Mouse (Mus musculus) spleen, adult 18-20 months (tissue): ENCODE measurements at regions not wholly inside any gene's neighbourhood (a gene's known extent, or its start where the extent isn't known, plus 50 kb on each side); places are given as distances from the start of the nearest gene placed in this dataset.
A peak's percentile ranks its signal among the peaks of the same experiment; 100 is the strongest.
"Not testable (repeated sequence)": the region's sequence is repeated elsewhere in the genome, so short reads cannot be mapped to it uniquely, and the experiment has no call there.

Experiments
- DNase-seq, 2 experiments: peaks; one replicate each; pipeline ENCODE4 v3.0.0; 2022; ENCODE audit warnings: mixed read lengths in 2 of 2

DNA sequence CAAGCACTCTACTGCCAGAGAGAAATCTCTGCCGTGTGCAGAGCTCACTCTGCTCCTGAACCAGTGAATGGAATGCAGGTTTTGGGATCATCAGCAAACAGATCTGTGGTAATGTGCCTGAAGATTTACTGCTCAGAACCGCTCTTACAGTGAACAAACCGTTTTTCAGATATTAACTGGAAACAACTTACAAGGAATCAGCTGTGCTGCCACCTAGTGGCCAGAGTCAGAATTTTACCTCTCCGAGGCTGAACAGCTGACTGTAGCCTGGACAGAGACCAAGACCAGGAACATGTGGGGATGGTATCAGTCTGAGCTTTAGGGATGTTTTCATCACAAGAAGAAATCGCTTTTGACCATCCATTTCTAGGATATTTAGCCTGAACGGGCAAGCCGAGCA is 65.3 kb downstream of the Gm15023 start:
- peak in 1 of 2 experiments; percentile 18 for DNase-seq

DNA sequence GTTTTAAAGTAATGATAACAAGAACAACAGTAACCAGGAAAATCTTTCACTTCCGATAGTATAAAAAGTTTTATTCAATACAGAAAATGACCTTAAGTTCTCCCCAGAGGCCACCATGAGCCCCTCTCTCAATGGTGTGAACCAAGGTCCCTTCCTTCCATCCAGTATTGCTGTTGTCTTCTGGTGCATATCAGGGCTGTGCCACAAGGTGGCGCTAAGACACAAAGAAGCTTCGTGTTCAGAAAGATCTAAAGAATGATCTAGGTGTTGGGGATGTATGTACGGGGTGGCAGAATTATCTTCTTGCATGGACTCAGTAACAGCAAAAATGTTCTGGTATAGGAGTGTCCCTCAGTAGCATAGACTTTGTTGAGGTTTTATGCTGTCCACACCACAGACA is 66.6 kb downstream of the Gm15023 start:
- peak in 1 of 2 experiments; percentile 27 for DNase-seq

GRCm38 (mm10) chrX:135101594-135101993 is 75.8 kb downstream of the Gm15023 start:
- no peak for DNase-seq

- no peak for DNase-seq
These were observed 79.3 kb downstream of the Gm15023 start for GRCm38 (mm10) chrX:135098101-135098500.

- DNase-seq = no peak
These were observed 81.2 kb downstream of the Gm15023 start for GRCm38 (mm10) chrX:135096206-135096605.

- peak in 1 of 2 experiments; percentile 49 for DNase-seq
These were observed 82.1 kb upstream of the Zmat1 start for GRCm38 (mm10) chrX:135091074-135091473.

- peak in 1 of 2 experiments; percentile 21 for DNase-seq
These were observed 78.1 kb upstream of the Zmat1 start for GRCm38 (mm10) chrX:135087068-135087579.

DNA sequence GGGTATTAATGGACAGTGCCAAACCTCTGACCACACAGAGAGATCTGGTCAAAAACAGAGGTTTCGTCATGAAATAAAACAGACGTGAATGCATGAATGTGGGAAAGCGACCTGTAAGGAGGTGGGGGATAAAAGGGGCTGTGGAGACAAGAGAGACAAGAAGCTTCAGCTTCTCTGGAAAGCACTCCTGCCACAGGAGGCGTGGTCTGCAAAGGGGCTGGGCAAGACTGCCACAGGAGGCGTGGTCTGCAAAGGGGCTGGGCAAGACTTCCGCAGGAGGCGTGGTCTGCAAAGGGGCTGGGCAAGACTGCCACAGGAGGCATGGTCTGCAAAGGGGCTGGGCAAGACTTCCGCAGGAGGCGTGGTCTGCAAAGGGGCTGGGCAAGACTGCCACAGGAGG is 77.6 kb upstream of the Zmat1 start:
- not testable (repeated sequence) for DNase-seq

GRCm38 (mm10) chrX:135085770-135086553 is 77.0 kb upstream of the Zmat1 start:
- DNase-seq = not testable (repeated sequence)

GRCm38 (mm10) chrX:135080380-135081158 is 71.6 kb upstream of the Zmat1 start:
- DNase-seq = no peak

DNA sequence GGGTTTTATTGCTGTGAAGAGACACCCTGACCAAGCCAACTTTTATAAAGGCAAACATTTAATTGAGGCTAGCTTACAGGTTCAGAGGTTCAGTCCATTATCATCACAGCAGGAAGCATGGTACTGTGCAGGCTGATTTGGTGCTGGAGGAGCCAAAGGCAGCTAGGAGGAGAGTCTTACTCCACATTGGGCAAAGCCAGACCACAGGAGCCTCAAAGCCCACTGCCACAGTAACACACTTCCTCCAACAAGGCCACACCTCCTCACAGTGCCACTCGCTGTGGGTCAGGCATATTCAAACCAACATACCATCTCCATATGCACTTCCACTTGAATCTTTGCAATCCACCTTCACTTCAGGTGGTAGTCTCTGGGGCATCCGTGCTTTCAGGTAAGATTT is 70.4 kb upstream of the Zmat1 start:
- no peak for DNase-seq

GRCm38 (mm10) chrX:135075903-135076302 is 66.9 kb upstream of the Zmat1 start:
- no peak for DNase-seq

DNA sequence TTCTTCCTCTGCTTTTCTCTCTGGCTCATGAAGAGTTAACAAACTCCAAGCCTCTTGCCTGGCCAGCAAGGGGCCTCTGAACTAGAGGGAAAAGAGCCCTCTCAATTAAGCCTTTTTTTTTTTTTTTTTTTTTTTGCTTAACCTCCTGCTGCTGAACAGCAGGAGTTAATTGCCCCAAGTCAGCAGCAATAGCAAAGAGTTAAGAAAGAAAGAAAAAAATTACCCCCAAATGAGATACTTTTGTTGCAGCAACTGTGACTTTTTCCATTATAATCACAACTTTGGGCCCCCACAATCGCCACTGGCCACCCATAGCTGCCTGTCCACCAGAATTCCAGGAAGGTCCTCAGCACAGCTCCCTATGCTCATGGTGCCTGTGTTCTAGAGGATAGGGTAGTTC is 60.4 kb upstream of the Zmat1 start:
- DNase-seq = no peak

- DNase-seq = no peak
These were observed 51.2 kb upstream of the Zmat1 start for GRCm38 (mm10) chrX:135060184-135060583.

GRCm38 (mm10) chrX:135058949-135059348 is 49.9 kb upstream of the Zmat1 start:
- no peak for DNase-seq
